Comparison of ENCODE assay signal across 19 mouse cellular contexts in genomic region chr14:48799442-48800099, GRCm38 (mm10).
DNase-seq lines count a peak whose midpoint lies in the region; ATAC-seq lines count a peak whose summit lies in the region.
"Had no signal": no experiment of that assay in that cellular context is flagged by ENCODE, and none has a peak within 500 bp of the region (broad histone marks: within the 10 kb centered on the region; RNA-seq: fewer than 3 reads in every experiment).

No protein-coding gene starts in this region.

- H3K4me2 ChIP-seq in limb, embryonic 12.5 days: peak overlapping the region; percentile 18; the same call in 1 of the 2 replicates
- H3K4me2 ChIP-seq in forebrain, embryonic 13.5 days: peak overlapping the region; percentile 3; the same call in 1 of the 2 replicates
- peak overlapping the region; percentile 12; the same call in 1 of the 2 replicates for H3K4me2 ChIP-seq in midbrain, embryonic 13.5 days (replicated peaks)
- H3K4me2 ChIP-seq: heart, embryonic 15.5 days had no signal

- H3K27ac ChIP-seq in limb, embryonic 12.5 days: no peak overlapping the region
- H3K27ac ChIP-seq in limb, embryonic 10.5 days: no peak overlapping the region
- H3K27ac ChIP-seq in forebrain, embryonic 13.5 days: no peak overlapping the region
- no peak overlapping the region for H3K27ac ChIP-seq in midbrain, embryonic 13.5 days
- H3K27ac ChIP-seq: heart, embryonic 15.5 days; hindbrain, postnatal 0 days; layer of hippocampus, adult 2 months; stomach, postnatal 0 days had no signal

- DNase-seq in limb, embryonic 10.5 days (ENCODE audit: low spot score): no peak
- DNase-seq in embryo, embryonic 11 days: peak; percentile 28
- no peak for DNase-seq in right cerebral cortex, adult 18-20 months
- DNase-seq in layer of hippocampus, adult 8-10 months (ENCODE audit: low spot score in 2 of 2): no peak
- no peak for DNase-seq in ovary, postnatal 10 days (ENCODE audit: low spot score)
- DNase-seq: adrenal gland, adult 8-10 months; cerebellum, adult 9-11 months; gastrocnemius, postnatal 14 days; heart, adult 18-20 months; kidney, adult 11 months; kidney, postnatal 14 days; lung, adult 18-20 months had no signal

- H3K9ac ChIP-seq in limb, embryonic 12.5 days (replicated peaks): no peak overlapping the region
- no peak overlapping the region for H3K9ac ChIP-seq in forebrain, embryonic 13.5 days
- H3K9ac ChIP-seq in midbrain, embryonic 13.5 days (replicated peaks): no peak overlapping the region
- H3K9ac ChIP-seq: heart, embryonic 15.5 days had no signal

- peaks cover 6% of the 10 kb centered on the region for H3K4me1 ChIP-seq in limb, embryonic 12.5 days (replicated peaks)
- peaks cover 19% of the 10 kb centered on the region for H3K4me1 ChIP-seq in limb, embryonic 10.5 days
- peaks cover 20% of the 10 kb centered on the region for H3K4me1 ChIP-seq in forebrain, embryonic 13.5 days
- H3K4me1 ChIP-seq in midbrain, embryonic 13.5 days (replicated peaks): peaks cover 27% of the 10 kb centered on the region
- H3K4me1 ChIP-seq: heart, embryonic 15.5 days had no signal

- H3K9me3 ChIP-seq in limb, embryonic 12.5 days: no peaks in the 10 kb centered on the region
- no peaks in the 10 kb centered on the region for H3K9me3 ChIP-seq in limb, embryonic 10.5 days (replicated peaks)
- H3K9me3 ChIP-seq in forebrain, embryonic 13.5 days (replicated peaks): no peaks in the 10 kb centered on the region
- H3K9me3 ChIP-seq in midbrain, embryonic 13.5 days: no peaks in the 10 kb centered on the region
- H3K9me3 ChIP-seq: heart, embryonic 15.5 days had no signal

- H3K27me3 ChIP-seq in limb, embryonic 12.5 days: no peaks in the 10 kb centered on the region; the same call in 1 of the 2 replicates
- H3K27me3 ChIP-seq in limb, embryonic 10.5 days (ENCODE audit: low read depth, poor library complexity, severe bottlenecking): peaks cover 4% of the 10 kb centered on the region; the same call in 1 of the 2 replicates
- H3K27me3 ChIP-seq in forebrain, embryonic 13.5 days: peaks cover 66% of the 10 kb centered on the region
- H3K27me3 ChIP-seq in midbrain, embryonic 13.5 days: 0 out of 2 replicates have a peak, but pooled peaks cover 3% of the 10 kb centered on the region
- H3K27me3 ChIP-seq: heart, embryonic 15.5 days had no signal

- no peaks in the 10 kb centered on the region for H3K36me3 ChIP-seq in limb, embryonic 12.5 days
- no peaks in the 10 kb centered on the region for H3K36me3 ChIP-seq in limb, embryonic 10.5 days
- H3K36me3 ChIP-seq in forebrain, embryonic 13.5 days (ENCODE audit: poor library complexity, severe bottlenecking): no peaks in the 10 kb centered on the region
- H3K36me3 ChIP-seq in midbrain, embryonic 13.5 days: no peaks in the 10 kb centered on the region
- H3K36me3 ChIP-seq: heart, embryonic 15.5 days had no signal

- 29% methylated on average over 10 of the region's 10 CpGs for WGBS in limb, embryonic 12.5 days
- WGBS in limb, embryonic 10.5 days: 42% methylated on average over 10 of the region's 10 CpGs
- WGBS in forebrain, embryonic 13.5 days: 3% methylated on average over 10 of the region's 10 CpGs
- 19% methylated on average over 10 of the region's 10 CpGs for WGBS in midbrain, embryonic 13.5 days

- no peak for ATAC-seq in limb, embryonic 12.5 days (ENCODE audit: insufficient number of reproducible peaks, insufficient read depth, low FRiP score, low TSS enrichment, low read depth)
- peak; percentile 77; the same call in 1 of the 2 replicates for ATAC-seq in forebrain, embryonic 13.5 days
- ATAC-seq in midbrain, embryonic 13.5 days: 0 out of 2 replicates have a peak, but pooled peaks have one; percentile 44
- ATAC-seq: hindbrain, postnatal 0 days had no signal

- H3K4me3 ChIP-seq in limb, embryonic 12.5 days (replicated peaks): no peak overlapping the region
- H3K4me3 ChIP-seq in limb, embryonic 10.5 days: no peak overlapping the region
- no peak overlapping the region for H3K4me3 ChIP-seq in forebrain, embryonic 13.5 days
- no peak overlapping the region for H3K4me3 ChIP-seq in midbrain, embryonic 13.5 days (replicated peaks)
- H3K4me3 ChIP-seq: heart, embryonic 15.5 days; layer of hippocampus, adult 2 months had no signal
